ENCODE assay signal across 1 mouse cellular context in genomic region chr2:164084342-164084700, GRCm38 (mm10).
TF ChIP-seq lines count a peak whose summit lies in the region.

No protein-coding gene starts in this region.

TF ChIP-seq in CH12.LX, 34 proteins besides CTCF, POLR2A, EP300 and RAD21:
- TF ChIP-seq E2F4 (IDR thresholded peaks at IDR 0.05; ENCODE audit: insufficient replicate concordance, low read depth, low read length) (no peak), MAZ (IDR thresholded peaks at IDR 0.05; ENCODE audit: low read depth, low read length) (0 out of 2 replicates have a peak, but pooled peaks have one; percentile 10)
